Mouse (Mus musculus): ENCODE measurements around the gene Gm42421. TPM values are rescaled to one million over a fixed set of nuclear protein-coding genes. Genes with fewer than 3 reads are reported as not detected.

Gm42421 gene
- polyA plus RNA-seq, 1 experiment from 2014 or later, result 1.0 TPM

GRCm38 (mm10) chr5:143917418-143917817 is 10.6 kb upstream of the Gm42421 start:
- peaks cover 95% of the 10 kb centered on the region for H3K36me3 ChIP-seq (replicated peaks)
- peak; percentile 37 for DNase-seq (ENCODE audit: low spot score)

GRCm38 (mm10) chr5:143918120-143918519 is 9.9 kb upstream of the Gm42421 start:
- Histone ChIP-seq H3K27ac (replicated peaks) (no peak overlapping the region), H3K4me3 (no peak overlapping the region), H3K9me3 (no peaks in the 10 kb centered on the region), H3K36me3 (replicated peaks) (peaks cover 96% of the 10 kb centered on the region), H3K4me1 (no peaks in the 10 kb centered on the region), H3K27me3 (replicated peaks; ENCODE audit: low read depth, poor library complexity, severe bottlenecking) (no peaks in the 10 kb centered on the region)
- 94% methylated on average over 3 of the region's 3 CpGs for WGBS
- DNase-seq (ENCODE audit: low spot score), result no peak

More at GRCm38 (mm10) chr5:143917418-143917817, 10.6 kb upstream of the Gm42421 start:
- WGBS, result 64% methylated on average over 5 of the region's 5 CpGs
- H3K9me3 ChIP-seq, result no peaks in the 10 kb centered on the region
- H3K27me3 ChIP-seq (replicated peaks; ENCODE audit: low read depth, poor library complexity, severe bottlenecking), result no peaks in the 10 kb centered on the region
- H3K4me1 ChIP-seq, result no peaks in the 10 kb centered on the region
- no peak overlapping the region for H3K4me3 ChIP-seq
- H3K27ac ChIP-seq (replicated peaks), result no peak overlapping the region

GRCm38 (mm10) chr5:143924781-143925452 is 3.1 kb upstream of the Gm42421 start:
- no peak for DNase-seq (ENCODE audit: low spot score)
- Histone ChIP-seq H3K27ac (replicated peaks) (no peak overlapping the region), H3K9me3 (no peaks in the 10 kb centered on the region), H3K36me3 (replicated peaks) (peaks cover 98% of the 10 kb centered on the region), H3K27me3 (replicated peaks; ENCODE audit: low read depth, poor library complexity, severe bottlenecking) (no peaks in the 10 kb centered on the region), H3K4me1 (no peaks in the 10 kb centered on the region), H3K4me3 (no peak overlapping the region)
- WGBS, result 93% methylated on average over 6 of the region's 6 CpGs

- Histone ChIP-seq H3K36me3 (replicated peaks) (peaks cover 83% of the 10 kb centered on the region), H3K4me3 (no peak overlapping the region), H3K4me1 (peaks cover 8% of the 10 kb centered on the region), H3K27me3 (replicated peaks; ENCODE audit: low read depth, poor library complexity, severe bottlenecking) (no peaks in the 10 kb centered on the region), H3K27ac (replicated peaks) (no peak overlapping the region), H3K9me3 (no peaks in the 10 kb centered on the region)
- WGBS, result 86% methylated on average over 4 of the region's 4 CpGs
- no peak for DNase-seq (ENCODE audit: low spot score)
Observed at GRCm38 (mm10) chr5:143929291-143929690, 1.3 kb downstream of the Gm42421 start.

- no peak overlapping the region for H3K4me3 ChIP-seq
- H3K27ac ChIP-seq (replicated peaks), result no peak overlapping the region
- H3K27me3 ChIP-seq (replicated peaks; ENCODE audit: low read depth, poor library complexity, severe bottlenecking), result no peaks in the 10 kb centered on the region
- peaks cover 8% of the 10 kb centered on the region for H3K4me1 ChIP-seq
- peaks cover 69% of the 10 kb centered on the region for H3K36me3 ChIP-seq (replicated peaks)
- H3K9me3 ChIP-seq, result no peaks in the 10 kb centered on the region
- DNase-seq (ENCODE audit: low spot score), result no peak
- 93% methylated on average over 12 of the region's 12 CpGs for WGBS
Observed at GRCm38 (mm10) chr5:143930656-143931055, 2.7 kb downstream of the Gm42421 start.

- 83% methylated on average over 6 of the region's 6 CpGs for WGBS
- Histone ChIP-seq H3K9me3 (no peaks in the 10 kb centered on the region), H3K4me3 (no peak overlapping the region), H3K36me3 (replicated peaks) (peaks cover 56% of the 10 kb centered on the region), H3K27ac (replicated peaks) (no peak overlapping the region), H3K27me3 (replicated peaks; ENCODE audit: low read depth, poor library complexity, severe bottlenecking) (no peaks in the 10 kb centered on the region), H3K4me1 (peaks cover 8% of the 10 kb centered on the region)
- DNase-seq (ENCODE audit: low spot score), result no peak
Observed at GRCm38 (mm10) chr5:143931863-143932580, 4.0 kb downstream of the Gm42421 start.

- H3K27ac ChIP-seq (replicated peaks), result no peak within 1 kb of the TSS
- WGBS, result 16% methylated on average over 8 of the region's 8 CpGs
- H3K9me3 ChIP-seq, result no peaks in the 10 kb centered on the region
- H3K4me1 ChIP-seq, result peaks cover 8% of the 10 kb centered on the region
- peak; percentile 32 for DNase-seq (ENCODE audit: low spot score)
- H3K4me3 ChIP-seq, result peak within 1 kb of the TSS; percentile 27
- no peaks in the 10 kb centered on the region for H3K27me3 ChIP-seq (replicated peaks; ENCODE audit: low read depth, poor library complexity, severe bottlenecking)
- peaks cover 48% of the 10 kb centered on the region for H3K36me3 ChIP-seq (replicated peaks)
Observed at GRCm38 (mm10) chr5:143932831-143933230, 4.9 kb downstream of the Gm42421 start, which contains the start of gene Rsph10b. Gene Rsph10b (plus strand): TSS chr5:143933035.

- WGBS, result 85% methylated on average over 11 of the region's 11 CpGs
- Histone ChIP-seq H3K27me3 (replicated peaks; ENCODE audit: low read depth, poor library complexity, severe bottlenecking) (no peaks in the 10 kb centered on the region), H3K27ac (replicated peaks) (no peak overlapping the region), H3K4me1 (peaks cover 8% of the 10 kb centered on the region), H3K4me3 (no peak overlapping the region), H3K36me3 (replicated peaks) (peaks cover 42% of the 10 kb centered on the region), H3K9me3 (no peaks in the 10 kb centered on the region)
- no peak for DNase-seq (ENCODE audit: low spot score)
Observed at GRCm38 (mm10) chr5:143933414-143933813, 5.4 kb downstream of the Gm42421 start.

GRCm38 (mm10) chr5:143933875-143934274 is 5.9 kb downstream of the Gm42421 start:
- peaks cover 8% of the 10 kb centered on the region for H3K4me1 ChIP-seq

GRCm38 (mm10) chr5:143936156-143936555 is 8.2 kb downstream of the Gm42421 start:
- Histone ChIP-seq H3K36me3 (replicated peaks) (peaks cover 14% of the 10 kb centered on the region), H3K4me3 (no peak overlapping the region), H3K27ac (replicated peaks) (no peak overlapping the region), H3K4me1 (peaks cover 8% of the 10 kb centered on the region), H3K9me3 (no peaks in the 10 kb centered on the region), H3K27me3 (replicated peaks; ENCODE audit: low read depth, poor library complexity, severe bottlenecking) (no peaks in the 10 kb centered on the region)
- DNase-seq (ENCODE audit: low spot score), result no peak
- 86% methylated on average over 9 of the region's 9 CpGs for WGBS

More at GRCm38 (mm10) chr5:143933875-143934274, 5.9 kb downstream of the Gm42421 start:
- Histone ChIP-seq H3K9me3 (no peaks in the 10 kb centered on the region), H3K27me3 (replicated peaks; ENCODE audit: low read depth, poor library complexity, severe bottlenecking) (no peaks in the 10 kb centered on the region), H3K27ac (replicated peaks) (no peak overlapping the region), H3K36me3 (replicated peaks) (peaks cover 37% of the 10 kb centered on the region), H3K4me3 (no peak overlapping the region)
- no peak for DNase-seq (ENCODE audit: low spot score)
- WGBS, result 87% methylated on average over 1 of the region's 1 CpGs

- 15% methylated on average over 10 of the region's 10 CpGs for WGBS
- no peak for DNase-seq (ENCODE audit: low spot score)
- Histone ChIP-seq H3K4me3 (no peak overlapping the region), H3K27me3 (replicated peaks; ENCODE audit: low read depth, poor library complexity, severe bottlenecking) (no peaks in the 10 kb centered on the region), H3K36me3 (replicated peaks) (no peaks in the 10 kb centered on the region), H3K9me3 (no peaks in the 10 kb centered on the region), H3K27ac (replicated peaks) (no peak overlapping the region), H3K4me1 (peaks cover 3% of the 10 kb centered on the region; the same call in 1 of the 2 replicates)
Observed at GRCm38 (mm10) chr5:143941588-143941987, 13.6 kb downstream of the Gm42421 start.

- H3K4me1 ChIP-seq, result peaks cover 3% of the 10 kb centered on the region; the same call in 1 of the 2 replicates
- H3K36me3 ChIP-seq (replicated peaks), result no peaks in the 10 kb centered on the region
- WGBS, result 90% methylated on average over 14 of the region's 14 CpGs
- H3K9me3 ChIP-seq, result no peaks in the 10 kb centered on the region
- H3K27me3 ChIP-seq (replicated peaks; ENCODE audit: low read depth, poor library complexity, severe bottlenecking), result no peaks in the 10 kb centered on the region
- H3K27ac ChIP-seq (replicated peaks), result no peak overlapping the region
- no peak for DNase-seq (ENCODE audit: low spot score)
- H3K4me3 ChIP-seq, result no peak overlapping the region
Observed at GRCm38 (mm10) chr5:143943231-143944125, 15.5 kb downstream of the Gm42421 start.

Measured in embryonic facial prominence, embryonic 10.5 days (tissue).